Mouse (Mus musculus) kidney, adult 2 months (tissue): ENCODE data around the gene Trmu.

Experiments used
- CTCF ChIP-seq: fragments of 200-500 bp; conservative IDR thresholded peaks from 2 replicates; pipeline ENCODE4 v1.5.1; 2011; ENCODE audit warnings: low read depth, mild to moderate bottlenecking, control low read depth, low read length, moderate library complexity, mixed read lengths; ENCODE audit not compliant: insufficient read depth, insufficient read length
- POLR2A ChIP-seq: fragments of 200-500 bp; IDR thresholded peaks from one replicate; pipeline ENCODE4 v1.6.1; 2011; ENCODE audit warnings: low read depth, low read length, control low read depth

- TF ChIP-seq POLR2A (no peak), CTCF (no peak)
Observed at GRCm38 (mm10) chr15:85908660-85909491, 29.8 kb downstream of the Trmu start.
